Mouse (Mus musculus): ENCODE measurements around the gene Efna4.

The Efna4 gene

GRCm38 (mm10) chr3:89337721-89338578 lies at the start of gene Efna4:
Gene Efna4 (minus strand): TSS chr3:89338028.
- no peak for DNase-seq (ENCODE audit: low read depth, low spot score)

- no peak for DNase-seq (ENCODE audit: low read depth, low spot score)
Observed at GRCm38 (mm10) chr3:89386438-89387420, 48.9 kb upstream of the Efna4 start.

- no peak for DNase-seq (ENCODE audit: low read depth, low spot score)
Observed at GRCm38 (mm10) chr3:89385451-89385850, 47.6 kb upstream of the Efna4 start.

DNA sequence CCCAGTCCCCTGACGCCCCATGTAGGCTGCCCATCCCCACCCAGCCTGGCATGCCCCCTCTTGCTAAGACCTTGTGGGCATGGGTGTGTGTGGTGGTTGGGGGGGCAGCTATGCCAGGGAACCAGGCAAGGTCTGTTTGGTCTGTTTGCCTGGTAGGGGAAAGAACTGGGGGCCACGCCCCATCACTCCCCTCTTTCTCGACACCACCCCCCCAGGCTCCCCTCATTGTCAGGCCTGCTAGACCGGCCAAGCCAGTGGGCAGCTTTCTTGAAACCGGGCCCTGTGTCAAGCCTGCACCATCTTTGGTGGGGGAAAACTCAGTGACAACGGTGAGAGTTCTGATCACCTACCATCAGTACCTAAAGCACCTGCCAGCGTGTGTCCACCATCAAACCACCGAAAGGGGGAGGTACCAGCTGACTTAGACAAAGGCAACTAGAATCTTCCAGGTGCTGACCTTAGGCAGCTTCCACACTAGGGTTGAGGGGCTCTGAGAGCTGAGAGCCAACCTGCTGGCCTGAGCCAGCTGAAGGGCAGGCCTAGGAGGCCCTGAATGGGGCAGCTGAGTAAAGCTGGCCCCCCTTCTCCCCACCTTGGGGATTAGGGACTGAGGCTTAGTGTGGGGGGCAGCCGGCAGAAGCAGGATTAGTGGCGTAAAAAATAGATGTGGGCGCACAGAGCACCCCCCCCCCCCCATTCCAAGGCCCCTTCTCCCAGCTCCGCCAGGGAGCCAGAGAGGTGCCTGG lies 46.7 kb upstream of the Efna4 start:
- DNase-seq (ENCODE audit: low read depth, low spot score), result no peak

DNA sequence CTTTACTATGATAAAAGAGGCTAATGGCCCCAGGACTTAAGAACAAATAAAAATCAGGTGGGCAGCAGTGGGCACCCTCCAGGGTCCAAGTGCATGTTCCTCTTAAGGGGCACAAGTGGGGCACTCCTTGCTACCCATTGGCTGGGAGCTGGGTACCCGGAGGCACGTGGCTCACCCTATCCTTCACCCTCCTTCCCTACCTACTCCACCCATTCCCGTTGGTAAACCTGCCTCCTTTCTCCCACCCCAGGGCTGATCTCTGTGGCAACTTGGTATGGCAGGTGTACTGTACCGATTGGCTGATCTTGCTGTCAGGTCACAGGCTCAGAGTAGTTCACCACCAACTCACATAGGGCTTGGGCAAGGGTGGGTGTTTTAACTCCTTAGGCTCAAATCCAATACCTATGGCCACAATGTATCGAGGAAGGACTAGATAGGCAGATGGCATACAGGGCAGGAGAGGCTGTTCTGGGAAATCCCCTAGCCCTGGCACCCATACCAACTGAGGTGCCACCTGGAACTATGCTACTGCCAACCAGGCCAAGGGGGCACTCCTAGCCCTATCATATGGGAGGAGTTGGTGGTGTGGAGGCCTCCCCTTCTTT lies 45.9 kb upstream of the Efna4 start:
- no peak for DNase-seq (ENCODE audit: low read depth, low spot score)

GRCm38 (mm10) chr3:89382950-89383349 lies 45.1 kb upstream of the Efna4 start:
- no peak for DNase-seq (ENCODE audit: low read depth, low spot score)

GRCm38 (mm10) chr3:89382033-89382882 lies 44.4 kb upstream of the Efna4 start:
- DNase-seq (ENCODE audit: low read depth, low spot score), result no peak

DNA sequence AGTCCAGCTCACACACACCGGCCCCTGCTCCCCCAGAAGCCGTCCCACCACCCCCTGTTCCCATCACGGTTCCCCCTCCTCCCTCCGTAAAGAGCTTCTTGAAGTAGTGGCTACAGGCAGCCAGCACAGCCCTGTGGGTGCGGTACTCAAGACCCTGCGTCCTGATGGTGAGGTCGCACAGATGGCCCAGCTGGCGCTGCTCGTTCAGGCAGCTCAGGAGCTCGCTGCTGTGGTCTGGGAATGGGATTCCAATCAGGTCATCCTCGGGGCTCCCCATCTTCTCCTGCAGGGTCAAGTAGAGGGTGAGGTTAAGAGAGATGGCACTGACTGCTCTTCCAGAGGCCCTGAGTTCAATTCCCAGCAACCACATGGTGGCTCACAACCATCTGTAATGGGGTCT lies 43.4 kb upstream of the Efna4 start:
- DNase-seq (ENCODE audit: low read depth, low spot score), result no peak

DNA sequence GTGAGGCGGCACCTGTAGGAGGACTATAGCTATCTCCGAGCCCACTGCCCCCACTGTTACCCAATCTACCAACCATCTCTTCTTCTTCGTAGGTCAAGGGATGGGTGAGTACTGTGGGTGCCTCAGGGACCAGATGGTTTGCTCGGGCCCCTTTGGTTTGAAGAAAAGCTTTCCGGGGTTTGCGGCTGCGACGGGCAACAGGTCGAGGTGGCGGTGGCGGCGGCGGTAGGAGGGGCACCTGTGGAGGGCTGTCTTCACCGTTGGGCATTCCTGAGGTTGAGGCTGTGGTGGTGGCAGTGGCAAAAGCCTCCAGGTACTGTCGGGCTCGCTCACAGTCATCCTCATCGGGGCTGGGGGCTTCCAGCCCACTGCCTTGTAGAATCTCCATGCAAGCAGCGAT lies 42.9 kb upstream of the Efna4 start:
- DNase-seq (ENCODE audit: low read depth, low spot score), result no peak

DNA sequence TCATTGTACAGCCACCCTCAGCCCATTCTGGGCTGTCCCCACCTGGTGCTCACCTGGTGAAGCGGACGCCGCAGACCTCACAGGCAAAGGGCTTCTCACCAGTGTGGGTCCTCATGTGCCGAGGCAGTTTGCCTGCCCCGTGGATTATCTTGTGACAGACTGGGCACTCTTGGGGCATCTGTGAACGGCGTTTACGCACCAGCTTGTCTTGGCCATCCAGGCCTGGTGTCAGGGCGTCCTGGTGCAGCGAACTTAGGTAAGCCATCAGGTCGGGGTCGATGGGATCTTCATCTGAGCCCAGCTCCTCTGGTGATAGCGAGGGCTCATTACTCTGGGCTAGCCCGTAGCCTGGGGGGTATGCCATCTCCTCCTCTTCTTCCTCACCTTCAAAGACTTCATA lies 42.5 kb upstream of the Efna4 start:
- DNase-seq (ENCODE audit: low read depth, low spot score), result no peak

- DNase-seq (ENCODE audit: low read depth, low spot score), result no peak
Observed at GRCm38 (mm10) chr3:89379388-89380131, 41.7 kb upstream of the Efna4 start.

- DNase-seq (ENCODE audit: low read depth, low spot score), result no peak
Observed at GRCm38 (mm10) chr3:89378394-89379067, 40.7 kb upstream of the Efna4 start.

- no peak for DNase-seq (ENCODE audit: low read depth, low spot score)
Observed at GRCm38 (mm10) chr3:89377831-89378230, 40.0 kb upstream of the Efna4 start.

DNA sequence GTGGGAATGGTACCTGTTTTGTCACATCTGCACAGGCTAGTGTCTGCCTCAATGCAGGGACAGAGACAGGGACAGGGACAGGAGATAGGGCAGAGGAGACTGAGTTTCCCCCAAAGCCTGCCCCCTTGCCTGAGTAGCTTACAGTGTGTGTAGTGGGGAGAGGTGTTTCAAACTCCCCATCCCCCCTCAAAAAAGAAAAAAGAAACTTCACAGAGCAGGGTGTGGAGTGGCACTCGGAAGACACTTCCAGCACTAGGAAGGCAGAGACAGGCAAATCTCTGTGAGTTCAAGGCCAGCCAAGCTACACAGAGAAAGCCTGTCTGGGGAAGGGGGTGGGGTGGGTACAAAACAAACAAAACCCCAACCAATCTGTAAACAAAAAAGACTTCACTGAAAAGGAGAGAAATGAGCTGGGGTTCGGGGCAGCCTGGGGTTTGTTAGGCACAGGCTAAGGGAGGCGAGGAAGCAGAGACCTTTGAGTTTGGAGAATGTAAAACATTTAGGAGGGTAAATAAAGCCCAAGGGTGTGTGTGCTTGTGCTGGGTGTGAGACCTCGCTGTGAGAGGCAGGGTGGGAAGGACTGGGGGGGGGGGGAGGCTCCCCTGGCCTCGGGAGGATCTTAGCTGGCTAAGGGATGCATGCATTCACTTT lies 35.9 kb upstream of the Efna4 start:
- no peak for DNase-seq (ENCODE audit: low read depth, low spot score)

DNA sequence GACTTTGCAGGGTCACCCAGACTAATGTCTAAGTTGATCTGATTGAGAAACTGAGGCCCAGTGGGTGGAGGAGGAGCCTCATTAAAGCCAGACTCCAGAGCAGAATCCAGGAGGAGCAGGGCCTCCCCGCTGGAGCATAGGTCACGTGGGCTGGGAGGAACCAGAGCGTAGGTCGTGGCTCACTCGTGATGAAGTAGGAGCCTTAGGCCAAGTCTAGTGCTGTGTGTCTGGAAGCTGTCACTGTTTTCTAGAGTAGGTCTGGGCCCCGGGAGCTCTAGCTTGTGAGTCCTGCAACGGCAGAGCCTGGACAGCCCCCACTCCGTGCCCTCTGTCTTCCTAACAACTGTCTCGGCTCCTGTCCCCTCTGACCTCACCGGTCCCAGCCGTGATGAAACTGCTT lies 29.5 kb upstream of the Efna4 start:
- no peak for DNase-seq (ENCODE audit: low read depth, low spot score)

- no peak for DNase-seq (ENCODE audit: low read depth, low spot score)
Observed at GRCm38 (mm10) chr3:89365486-89366414, 27.9 kb upstream of the Efna4 start.

DNA sequence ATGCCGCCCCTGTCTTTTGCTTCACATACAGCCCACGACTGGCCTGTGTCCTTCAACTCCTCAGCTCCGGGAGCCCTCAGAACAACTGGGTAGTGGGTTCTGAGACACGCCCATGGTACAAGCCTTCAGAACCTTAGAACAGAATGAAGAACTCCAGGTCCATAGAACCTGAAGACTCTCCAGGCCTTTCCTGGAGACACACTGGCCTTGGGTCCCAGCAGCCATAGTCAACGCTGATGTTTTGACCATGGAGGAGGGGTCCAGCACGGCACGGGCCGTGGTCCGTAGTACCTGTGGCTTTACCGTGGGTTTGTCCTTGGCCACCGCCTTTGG lies 27.3 kb upstream of the Efna4 start, which contains the start of gene Dcst1:
Dcst1 (minus strand) TSS at position 101 of the 333 bp plus-strand sequence.
- DNase-seq (ENCODE audit: low read depth, low spot score), result no peak

All from c-Kit-negative CD71-positive TER-119-positive erythroid progenitor cells, embryonic 14.5 days (primary cell).